Mouse (Mus musculus): ENCODE data around the gene Lrrfip2. TPM values are rescaled to one million over a fixed set of nuclear protein-coding genes. Genes with fewer than 3 reads are reported as not detected.

Gene Lrrfip2
- polyA plus RNA-seq, 1 experiment from 2014 or later = 42.3 TPM

DNA sequence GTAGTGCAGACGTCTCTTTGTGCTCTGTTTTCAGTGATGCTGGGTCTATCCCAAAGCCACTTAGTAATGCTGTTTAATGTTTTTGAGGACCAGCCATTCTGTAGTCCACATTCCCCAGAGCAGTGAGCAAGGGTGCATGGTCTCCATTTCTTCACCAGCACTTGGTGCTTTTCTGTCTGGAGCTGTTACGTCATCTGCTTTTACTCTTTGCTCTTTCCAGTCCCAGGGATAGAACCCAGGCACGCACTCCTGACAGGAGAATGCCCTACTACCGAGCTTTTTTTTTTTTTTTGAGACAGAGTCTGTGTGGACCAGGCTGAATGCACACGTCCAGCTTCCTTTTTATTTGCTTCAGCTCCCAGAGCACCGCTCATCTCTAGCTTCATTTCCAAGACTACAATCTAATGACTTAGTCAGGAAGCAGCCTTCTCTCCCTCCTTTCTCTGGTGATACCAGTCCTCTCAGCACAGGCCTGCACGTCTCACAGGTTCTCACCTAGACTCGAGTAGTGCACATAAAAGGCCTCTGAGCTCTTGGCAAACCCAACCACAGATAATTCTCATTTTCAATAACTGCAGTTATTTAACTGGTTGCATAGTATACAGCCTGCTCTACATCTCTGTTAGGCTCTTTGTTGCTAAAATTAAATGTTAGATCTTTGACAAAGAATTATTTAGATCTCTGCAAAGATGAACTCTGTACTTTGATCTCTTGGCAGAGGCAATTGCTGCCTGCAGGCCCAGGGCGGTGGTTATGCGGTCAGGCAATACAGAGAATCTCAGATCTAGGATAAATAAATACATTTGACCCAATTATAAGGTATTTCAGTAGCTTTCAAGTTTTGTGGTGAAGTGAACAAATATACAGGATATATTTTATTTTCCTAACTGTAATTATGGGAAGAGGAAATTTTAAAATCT lies 94.0 kb downstream of the Lrrfip2 start:
- 86% methylated on average over 10 of the region's 10 CpGs for WGBS
- H3K36me3 ChIP-seq = peaks cover 45% of the 10 kb centered on the region
- no peaks in the 10 kb centered on the region for H3K4me1 ChIP-seq (replicated peaks)
- H3K4me2 ChIP-seq = no peak overlapping the region
- H3K27ac ChIP-seq = no peak overlapping the region
- H3K27me3 ChIP-seq = no peaks in the 10 kb centered on the region
- H3K4me3 ChIP-seq = no peak overlapping the region
- no peaks in the 10 kb centered on the region for H3K9me3 ChIP-seq
- H3K9ac ChIP-seq = no peak overlapping the region
- no peak for ATAC-seq (ENCODE audit: low FRiP score)

DNA sequence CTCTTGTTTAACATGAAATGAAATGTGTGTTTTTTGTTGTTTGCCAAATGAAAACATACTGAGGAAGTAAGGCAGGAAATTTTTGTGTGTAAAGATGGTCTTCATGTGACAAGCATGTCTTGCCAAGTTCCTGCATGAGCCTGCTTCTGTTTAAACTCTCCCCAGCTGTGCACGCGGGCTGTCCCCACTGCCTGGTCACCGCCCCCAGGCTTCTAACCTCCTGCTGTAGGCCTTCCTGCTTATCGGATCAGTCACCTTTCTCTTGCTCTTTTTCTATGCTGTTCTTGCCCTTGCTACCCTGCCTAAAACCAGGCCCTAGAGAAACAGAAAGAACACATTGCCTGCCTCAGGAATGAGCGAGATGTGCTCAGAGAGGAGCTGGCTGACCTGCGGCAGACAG lies 96.1 kb downstream of the Lrrfip2 start:
- Histone ChIP-seq H3K9me3 (no peaks in the 10 kb centered on the region), H3K27me3 (no peaks in the 10 kb centered on the region), H3K4me1 (replicated peaks) (no peaks in the 10 kb centered on the region), H3K4me3 (no peak overlapping the region), H3K36me3 (peaks cover 46% of the 10 kb centered on the region), H3K27ac (no peak overlapping the region), H3K4me2 (no peak overlapping the region), H3K9ac (no peak overlapping the region)
- ATAC-seq (ENCODE audit: low FRiP score) = no peak
- 75% methylated on average over 6 of the region's 6 CpGs for WGBS

DNA sequence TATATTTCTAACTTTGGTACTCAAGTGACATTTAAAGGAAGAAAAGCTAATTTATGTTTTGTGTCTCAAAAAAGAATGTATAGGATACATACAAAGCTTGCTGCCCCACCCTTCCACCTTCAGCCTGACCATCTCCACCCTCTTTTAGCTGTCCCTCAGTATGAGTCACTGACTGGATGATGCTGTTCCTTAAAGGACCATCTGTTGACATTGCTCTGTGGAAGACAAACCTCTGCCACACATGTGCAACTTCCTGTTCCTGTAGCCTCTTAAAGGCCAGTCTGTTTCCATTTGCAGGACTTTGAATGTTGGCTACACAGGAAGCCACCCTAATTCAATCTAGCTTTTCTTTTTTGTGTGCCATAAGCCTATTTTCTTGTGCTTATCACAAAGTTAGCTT lies 99.0 kb downstream of the Lrrfip2 start:
- no peak overlapping the region for H3K9ac ChIP-seq
- H3K27me3 ChIP-seq = no peaks in the 10 kb centered on the region
- H3K27ac ChIP-seq = no peak overlapping the region
- H3K36me3 ChIP-seq = peaks cover 63% of the 10 kb centered on the region
- no peak for ATAC-seq (ENCODE audit: low FRiP score)
- H3K9me3 ChIP-seq = no peaks in the 10 kb centered on the region
- H3K4me2 ChIP-seq = no peak overlapping the region
- no peak overlapping the region for H3K4me3 ChIP-seq
- H3K4me1 ChIP-seq (replicated peaks) = no peaks in the 10 kb centered on the region

DNA sequence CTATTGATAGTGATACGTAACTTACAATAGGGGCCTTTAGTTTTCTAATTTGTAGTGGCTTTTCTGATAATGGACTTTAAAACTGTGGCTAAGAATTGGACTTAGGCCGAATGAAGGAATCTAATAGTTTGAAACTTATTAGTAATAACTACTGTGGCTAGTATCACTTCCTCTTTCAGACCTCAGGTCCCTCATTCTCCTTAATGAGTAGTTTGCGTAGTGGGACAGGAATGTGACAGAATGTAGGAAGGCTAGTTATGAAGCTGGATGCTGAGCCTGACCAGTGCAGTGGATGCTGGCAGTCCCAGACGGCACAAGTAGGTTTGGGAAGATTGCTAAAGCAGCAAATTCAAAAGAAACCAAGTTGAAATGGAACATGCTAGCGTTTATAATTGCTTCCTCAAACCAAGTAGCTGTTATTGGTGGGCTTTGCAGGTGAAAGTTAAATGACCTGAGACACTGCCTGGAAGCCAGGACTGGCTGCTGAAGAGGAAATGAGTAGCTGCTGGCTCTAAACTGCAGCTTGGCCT lies 103.2 kb downstream of the Lrrfip2 start:
- Histone ChIP-seq H3K4me2 (no peak overlapping the region), H3K36me3 (peaks cover 73% of the 10 kb centered on the region), H3K27ac (no peak overlapping the region), H3K4me3 (no peak overlapping the region), H3K4me1 (replicated peaks) (no peaks in the 10 kb centered on the region), H3K9me3 (no peaks in the 10 kb centered on the region), H3K9ac (no peak overlapping the region), H3K27me3 (no peaks in the 10 kb centered on the region)
- WGBS = 95% methylated on average over 5 of the region's 5 CpGs
- ATAC-seq (ENCODE audit: low FRiP score) = no peak

DNA sequence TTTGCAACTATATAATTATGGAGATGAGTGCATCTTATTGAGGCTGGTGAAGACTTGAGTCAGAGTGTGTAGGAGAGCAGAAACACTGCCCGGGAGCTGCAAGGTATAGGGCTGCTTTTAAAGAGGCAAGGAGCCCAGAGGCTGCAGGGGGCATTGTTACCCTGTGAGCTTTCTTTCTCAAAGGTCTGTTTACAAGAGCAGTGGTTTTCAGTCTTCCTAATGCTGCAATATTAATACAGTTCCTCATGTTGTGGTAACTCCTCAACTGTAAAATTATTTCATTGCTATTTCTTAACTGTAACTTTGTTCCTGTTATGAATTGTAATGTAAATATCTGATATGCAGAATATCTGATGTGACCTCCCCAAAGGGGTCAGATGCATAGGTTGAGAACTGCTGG lies 104.2 kb downstream of the Lrrfip2 start:
- no peaks in the 10 kb centered on the region for H3K27me3 ChIP-seq
- H3K9ac ChIP-seq = no peak overlapping the region
- WGBS = 76% methylated on average over 1 of the region's 1 CpGs
- H3K4me3 ChIP-seq = no peak overlapping the region
- H3K27ac ChIP-seq = no peak overlapping the region
- H3K4me1 ChIP-seq (replicated peaks) = no peaks in the 10 kb centered on the region
- peaks cover 73% of the 10 kb centered on the region for H3K36me3 ChIP-seq
- no peak overlapping the region for H3K4me2 ChIP-seq
- ATAC-seq (ENCODE audit: low FRiP score) = no peak
- no peaks in the 10 kb centered on the region for H3K9me3 ChIP-seq

DNA sequence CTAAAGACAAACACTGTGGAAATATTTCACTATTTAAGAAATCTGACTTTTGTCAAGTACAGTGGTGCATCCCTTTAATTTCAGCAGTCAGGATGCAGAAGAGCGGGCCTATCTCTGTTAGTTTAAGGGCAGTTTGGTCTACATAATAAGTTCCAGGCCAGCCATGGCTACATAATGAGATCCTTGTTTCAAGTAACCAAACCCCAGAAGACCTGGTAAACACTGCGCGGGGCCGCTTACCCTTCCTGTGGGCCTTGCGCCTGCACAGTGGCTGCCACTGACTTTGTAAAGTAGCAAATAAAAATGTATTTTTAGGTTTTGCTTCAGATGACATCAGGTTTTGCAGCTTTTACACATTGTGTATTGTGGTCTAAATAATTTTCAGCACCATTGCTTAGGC lies 106.0 kb downstream of the Lrrfip2 start:
- Histone ChIP-seq H3K27ac (no peak overlapping the region), H3K9me3 (no peaks in the 10 kb centered on the region), H3K36me3 (peaks cover 81% of the 10 kb centered on the region), H3K4me1 (replicated peaks) (no peaks in the 10 kb centered on the region), H3K4me3 (no peak overlapping the region), H3K27me3 (no peaks in the 10 kb centered on the region), H3K4me2 (no peak overlapping the region), H3K9ac (no peak overlapping the region)
- WGBS = 95% methylated on average over 5 of the region's 5 CpGs
- ATAC-seq (ENCODE audit: low FRiP score) = no peak

DNA sequence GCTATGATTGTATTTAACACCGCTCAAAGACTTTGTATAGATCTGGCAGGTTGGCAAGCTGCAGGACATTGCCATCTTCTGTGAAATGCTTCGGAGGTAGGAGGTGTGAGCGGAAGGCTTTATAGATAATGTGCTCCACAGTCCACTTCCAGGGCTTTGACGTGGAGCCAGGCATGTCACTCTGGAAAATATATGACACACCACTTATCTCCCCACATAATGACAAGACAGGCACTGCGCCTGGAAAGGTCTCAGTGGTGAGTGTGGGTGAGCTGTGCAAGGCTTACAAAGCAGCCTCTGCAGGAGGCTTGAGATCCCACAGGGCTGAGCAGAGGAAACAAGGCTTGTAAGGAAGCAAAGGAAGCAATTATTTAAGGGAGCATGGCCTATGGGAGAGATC lies 111.1 kb downstream of the Lrrfip2 start:
- Histone ChIP-seq H3K36me3 (peaks cover 80% of the 10 kb centered on the region), H3K27me3 (no peaks in the 10 kb centered on the region), H3K4me1 (replicated peaks) (no peaks in the 10 kb centered on the region), H3K9me3 (no peaks in the 10 kb centered on the region), H3K4me3 (no peak overlapping the region), H3K27ac (no peak overlapping the region), H3K9ac (no peak overlapping the region), H3K4me2 (no peak overlapping the region)
- no peak for ATAC-seq (ENCODE audit: low FRiP score)
- 92% methylated on average over 5 of the region's 5 CpGs for WGBS

DNA sequence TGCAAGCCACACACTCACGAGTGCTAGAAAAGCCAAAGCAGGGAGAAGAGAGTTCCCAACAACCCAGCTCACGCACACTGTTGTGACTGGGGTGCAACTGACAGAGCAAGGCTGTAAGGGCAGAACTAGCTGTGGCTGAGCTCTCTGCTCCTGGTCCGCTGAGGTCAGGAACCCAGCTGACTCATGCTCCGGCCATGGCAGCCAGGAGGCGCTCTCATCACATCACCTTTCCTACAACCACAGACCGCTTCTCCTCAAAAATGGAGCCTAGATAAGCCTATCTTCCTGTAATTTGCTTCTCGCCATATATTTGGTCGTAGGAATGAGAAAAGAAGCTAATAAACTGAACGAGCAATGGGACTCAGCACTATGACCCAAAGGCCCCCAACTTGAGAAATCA lies 117.3 kb downstream of the Lrrfip2 start:
- WGBS = 88% methylated on average over 9 of the region's 9 CpGs
- Histone ChIP-seq H3K9me3 (no peaks in the 10 kb centered on the region), H3K27ac (no peak overlapping the region), H3K36me3 (peaks cover 73% of the 10 kb centered on the region), H3K9ac (no peak overlapping the region), H3K4me3 (no peak overlapping the region), H3K4me1 (replicated peaks) (no peaks in the 10 kb centered on the region), H3K4me2 (no peak overlapping the region), H3K27me3 (no peaks in the 10 kb centered on the region)
- ATAC-seq (ENCODE audit: low FRiP score) = no peak

DNA sequence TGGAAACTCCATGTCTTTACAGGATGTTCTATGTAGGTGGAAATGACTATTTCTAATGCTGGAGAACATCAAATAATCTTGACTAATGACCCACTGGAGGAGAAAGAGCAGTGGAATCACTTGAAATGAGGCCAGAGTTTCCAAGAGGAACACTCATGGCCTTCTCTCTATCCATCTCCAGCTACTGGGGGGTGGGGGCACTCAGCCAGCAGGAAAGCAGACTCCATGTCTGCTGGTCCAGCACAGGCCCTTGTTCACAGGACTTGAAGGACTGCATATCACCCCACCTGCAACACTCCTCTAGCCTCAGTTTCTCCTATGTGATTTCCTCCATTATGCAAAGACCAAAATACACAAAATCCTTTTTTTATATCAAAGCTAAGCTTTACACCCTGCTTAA lies 120.3 kb downstream of the Lrrfip2 start:
- H3K9ac ChIP-seq = no peak overlapping the region
- H3K27me3 ChIP-seq = no peaks in the 10 kb centered on the region
- H3K36me3 ChIP-seq = peaks cover 77% of the 10 kb centered on the region
- no peak overlapping the region for H3K4me2 ChIP-seq
- H3K27ac ChIP-seq = no peak overlapping the region
- H3K4me1 ChIP-seq (replicated peaks) = no peaks in the 10 kb centered on the region
- ATAC-seq (ENCODE audit: low FRiP score) = no peak
- no peaks in the 10 kb centered on the region for H3K9me3 ChIP-seq
- no peak overlapping the region for H3K4me3 ChIP-seq

DNA sequence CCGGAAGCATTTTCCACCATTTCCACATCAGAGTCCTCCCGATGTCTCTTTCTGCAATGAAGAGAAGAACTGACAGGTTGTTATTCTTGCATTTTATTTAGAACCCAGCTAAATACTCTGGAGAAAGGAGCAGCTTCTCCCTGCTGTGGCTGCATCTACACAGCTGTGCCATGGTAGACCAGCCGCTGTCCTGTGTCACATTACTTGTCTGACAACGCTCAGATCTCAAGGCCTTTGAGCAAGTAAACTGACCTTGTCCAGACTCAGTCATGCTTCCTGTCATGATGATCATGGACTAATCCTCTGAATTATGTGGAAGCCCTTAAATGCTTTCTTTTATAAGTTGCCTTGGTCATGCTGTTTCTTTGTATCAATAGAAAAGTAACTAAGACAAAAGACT lies 122.4 kb downstream of the Lrrfip2 start:
- Histone ChIP-seq H3K9ac (no peak overlapping the region), H3K4me2 (no peak overlapping the region), H3K4me1 (replicated peaks) (no peaks in the 10 kb centered on the region), H3K4me3 (no peak overlapping the region), H3K36me3 (peaks cover 65% of the 10 kb centered on the region), H3K9me3 (no peaks in the 10 kb centered on the region), H3K27me3 (no peaks in the 10 kb centered on the region), H3K27ac (no peak overlapping the region)
- ATAC-seq (ENCODE audit: low FRiP score) = no peak
- WGBS = 89% methylated on average over 4 of the region's 4 CpGs

DNA sequence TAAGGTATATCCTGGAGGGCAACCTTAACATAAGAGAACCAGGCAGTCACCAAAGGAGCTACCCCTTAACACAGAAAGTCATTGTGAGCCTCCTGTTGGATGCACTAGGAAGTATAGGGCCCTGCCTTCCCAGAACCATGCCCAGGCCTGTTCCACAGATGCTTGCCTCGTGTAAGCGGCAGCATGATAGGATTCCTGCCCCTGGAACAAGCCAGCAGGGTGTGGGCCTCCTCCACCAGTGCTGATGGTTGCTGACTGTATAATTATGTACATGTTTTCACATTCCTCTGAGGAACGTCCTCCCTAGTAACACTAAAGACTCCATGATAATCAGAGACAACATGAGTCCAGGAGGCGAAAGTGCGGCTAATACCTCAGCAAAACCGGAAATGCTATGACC lies 126.0 kb downstream of the Lrrfip2 start:
- peaks cover 60% of the 10 kb centered on the region for H3K36me3 ChIP-seq
- H3K9me3 ChIP-seq = no peaks in the 10 kb centered on the region
- H3K27me3 ChIP-seq = no peaks in the 10 kb centered on the region
- H3K4me2 ChIP-seq = no peak overlapping the region
- 91% methylated on average over 6 of the region's 6 CpGs for WGBS
- H3K27ac ChIP-seq = no peak overlapping the region
- H3K4me3 ChIP-seq = no peak overlapping the region
- H3K9ac ChIP-seq = no peak overlapping the region
- no peak for ATAC-seq (ENCODE audit: low FRiP score)
- H3K4me1 ChIP-seq (replicated peaks) = no peaks in the 10 kb centered on the region

DNA sequence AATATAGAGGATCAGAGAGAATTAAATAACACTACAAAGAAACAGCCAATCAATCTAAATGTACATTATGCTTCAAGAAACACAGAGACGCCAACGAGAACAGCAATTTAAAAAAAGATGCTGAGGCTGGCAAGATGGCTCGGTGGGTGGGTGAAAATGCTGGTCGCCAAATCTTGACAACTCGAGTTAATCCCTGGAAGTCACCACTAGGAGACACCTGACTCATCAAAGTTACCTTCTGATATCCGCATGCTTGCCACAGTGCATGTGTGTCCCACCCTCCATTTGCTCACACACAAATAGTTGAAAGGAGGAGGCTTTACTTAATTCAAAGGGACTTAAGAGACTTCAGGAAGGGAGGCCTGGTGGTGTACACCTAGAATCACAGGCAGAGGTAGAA lies 128.2 kb downstream of the Lrrfip2 start:
- no peak for ATAC-seq (ENCODE audit: low FRiP score)
- Histone ChIP-seq H3K36me3 (peaks cover 59% of the 10 kb centered on the region), H3K27ac (no peak overlapping the region), H3K9ac (no peak overlapping the region), H3K4me1 (replicated peaks) (no peaks in the 10 kb centered on the region), H3K9me3 (no peaks in the 10 kb centered on the region), H3K4me2 (no peak overlapping the region), H3K27me3 (no peaks in the 10 kb centered on the region), H3K4me3 (no peak overlapping the region)
- 76% methylated on average over 6 of the region's 6 CpGs for WGBS

DNA sequence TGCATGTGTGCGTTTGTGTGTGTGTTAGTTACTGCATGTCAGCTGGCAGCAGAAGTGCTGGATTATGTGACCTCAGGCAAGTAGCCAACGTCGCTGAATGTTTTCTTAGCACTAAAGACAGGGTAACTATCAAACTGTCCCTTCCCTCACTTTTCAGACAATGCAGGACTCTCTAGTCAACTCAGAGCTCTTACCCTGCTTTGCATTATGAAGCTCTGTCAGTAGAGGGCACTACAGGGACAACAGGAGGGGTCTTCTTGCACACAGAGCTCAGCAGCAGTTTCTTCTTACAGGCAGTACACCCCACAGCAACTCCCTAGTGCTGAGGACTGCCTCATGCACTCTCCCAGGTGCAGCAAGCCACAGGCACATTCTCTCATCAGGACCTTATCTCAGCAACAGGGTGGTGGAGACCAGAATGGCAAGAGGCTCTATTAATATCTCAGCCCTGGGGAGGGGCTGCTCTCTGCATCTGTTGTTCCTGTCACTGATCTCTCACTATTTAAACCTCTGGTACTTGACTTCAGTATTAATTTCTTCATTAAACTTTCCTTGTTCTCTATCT lies 130.4 kb downstream of the Lrrfip2 start:
- Histone ChIP-seq H3K27me3 (no peaks in the 10 kb centered on the region), H3K27ac (no peak overlapping the region), H3K4me1 (replicated peaks) (no peaks in the 10 kb centered on the region), H3K9me3 (no peaks in the 10 kb centered on the region), H3K4me2 (no peak overlapping the region), H3K9ac (no peak overlapping the region), H3K4me3 (no peak overlapping the region), H3K36me3 (peaks cover 69% of the 10 kb centered on the region)
- WGBS = 86% methylated on average over 3 of the region's 3 CpGs
- ATAC-seq (ENCODE audit: low FRiP score) = no peak
